Mouse (Mus musculus) hindbrain, embryonic 15.5 days (tissue): ENCODE results near the gene Acsl3. TPM values are rescaled to one million over a fixed set of nuclear protein-coding genes. Genes with fewer than 3 reads are reported as not detected.

Experiments used
- ATAC-seq: fragments of 200-750 bp; cut with Nextera tagmentation; 2 replicates; pipeline ENCODE4 v1.8.0; 2017; ENCODE audit warnings: low read depth, moderate number of reproducible peaks, moderate TSS enrichment; ENCODE audit not compliant: low FRiP score
- H3K27ac ChIP-seq: fragments of 300-500 bp; sonication (generic); replicated peaks from 2 replicates; pipeline ENCODE4 v1.5.1; 2015; ENCODE audit warnings: mild to moderate bottlenecking, inconsistent platforms
- H3K27me3 ChIP-seq: fragments of 300-500 bp; sonication (generic); 2 replicates; pipeline ENCODE4 v1.6.1; 2015; ENCODE audit warnings: control low read depth, inconsistent platforms
- H3K36me3 ChIP-seq: fragments of 300-500 bp; sonication (generic); 2 replicates; pipeline ENCODE4 v1.6.1; 2015; ENCODE audit warnings: control low read depth, inconsistent platforms
- H3K4me1 ChIP-seq: fragments of 300-500 bp; sonication (generic); replicated peaks from 2 replicates; pipeline ENCODE4 v1.6.1; 2015; ENCODE audit warnings: control low read depth, inconsistent platforms
- H3K4me2 ChIP-seq: fragments of 300-500 bp; sonication (generic); 2 replicates; pipeline ENCODE4 v1.6.1; 2015; ENCODE audit warnings: moderate library complexity, mild to moderate bottlenecking, inconsistent platforms
- H3K4me3 ChIP-seq: fragments of 300-500 bp; sonication (generic); 2 replicates; pipeline ENCODE4 v1.5.1; 2015; ENCODE audit warnings: mild to moderate bottlenecking, inconsistent platforms
- H3K9ac ChIP-seq: fragments of 300-500 bp; sonication (generic); 2 replicates; pipeline ENCODE4 v1.6.1; 2015; ENCODE audit warnings: inconsistent platforms
- H3K9me3 ChIP-seq: fragments of 300-500 bp; sonication (generic); 2 replicates; pipeline ENCODE4 v1.6.1; 2016; ENCODE audit warnings: control low read depth, inconsistent platforms
- WGBS: fragments of 180-500 bp; shearing (Covaris S2); methylation state at CpG from one replicate; pipeline ENCODE4 v1.1.7; 2015; 5-methylcytosine and 5-hydroxymethylcytosine counted together
- polyA plus RNA-seq: library from polyadenylated mRNA; unstranded; fragments of >200 nt; fragmentation: Nextera tagmentation; extraction: Ambion mirVana; gene quantifications from 2 replicates; pipeline ENCODE4 v1.2.1, GENCODE M21; 2015

Gene Acsl3
- polyA plus RNA-seq, 1 experiment from 2014 or later = 105 TPM

GRCm38 (mm10) chr1:78657021-78657629 is 500 bp upstream of the Acsl3 start:
- no peaks in the 10 kb centered on the region for H3K27me3 ChIP-seq

GRCm38 (mm10) chr1:78658441-78659269 is 1.0 kb downstream of the Acsl3 start:
- Histone ChIP-seq H3K4me2 (peak overlapping the region; percentile 73), H3K9me3 (no peaks in the 10 kb centered on the region), H3K4me1 (peaks cover 34% of the 10 kb centered on the region), H3K36me3 (no peaks in the 10 kb centered on the region), H3K9ac (peak overlapping the region; percentile 91), H3K27me3 (no peaks in the 10 kb centered on the region), H3K4me3 (peak overlapping the region; percentile 75), H3K27ac (peak overlapping the region; percentile 98)
- ATAC-seq = no peak
- WGBS = under 1% methylated on average over 20 of the region's 20 CpGs

More at GRCm38 (mm10) chr1:78657021-78657629, 500 bp upstream of the Acsl3 start:
- 30% methylated on average over 22 of the region's 22 CpGs for WGBS
- Histone ChIP-seq H3K9ac (peak overlapping the region; percentile 63), H3K36me3 (no peaks in the 10 kb centered on the region), H3K9me3 (no peaks in the 10 kb centered on the region), H3K27ac (peak overlapping the region; percentile 98), H3K4me1 (peaks cover 34% of the 10 kb centered on the region), H3K4me3 (peak overlapping the region; percentile 75), H3K4me2 (peak overlapping the region; percentile 73)
- no peak for ATAC-seq

GRCm38 (mm10) chr1:78659270-78659823 is 1.7 kb downstream of the Acsl3 start:
- H3K9ac ChIP-seq = peak overlapping the region; percentile 91
- peaks cover 34% of the 10 kb centered on the region for H3K4me1 ChIP-seq
- H3K9me3 ChIP-seq = no peaks in the 10 kb centered on the region
- H3K4me2 ChIP-seq = peak overlapping the region; percentile 73
- peak overlapping the region; percentile 75 for H3K4me3 ChIP-seq
- no peak for ATAC-seq
- no peaks in the 10 kb centered on the region for H3K27me3 ChIP-seq
- H3K36me3 ChIP-seq = peaks cover 4% of the 10 kb centered on the region; the same call in 1 of the 2 replicates
- WGBS = 22% methylated on average over 4 of the region's 4 CpGs
- H3K27ac ChIP-seq = no peak overlapping the region; the same call in 1 of the 2 replicates

GRCm38 (mm10) chr1:78664326-78664725 is 6.7 kb downstream of the Acsl3 start:
- no peak for ATAC-seq
- 87% methylated on average over 4 of the region's 4 CpGs for WGBS
- H3K9me3 ChIP-seq = no peaks in the 10 kb centered on the region
- no peak overlapping the region for H3K4me3 ChIP-seq
- H3K27me3 ChIP-seq = no peaks in the 10 kb centered on the region
- no peak overlapping the region for H3K9ac ChIP-seq
- no peak overlapping the region for H3K27ac ChIP-seq
- H3K36me3 ChIP-seq = peaks cover 34% of the 10 kb centered on the region
- no peak overlapping the region for H3K4me2 ChIP-seq
- peaks cover 23% of the 10 kb centered on the region for H3K4me1 ChIP-seq

- Histone ChIP-seq H3K27me3 (no peaks in the 10 kb centered on the region), H3K4me3 (no peak overlapping the region), H3K4me2 (no peak overlapping the region), H3K9ac (no peak overlapping the region), H3K9me3 (no peaks in the 10 kb centered on the region), H3K36me3 (peaks cover 34% of the 10 kb centered on the region), H3K4me1 (peaks cover 7% of the 10 kb centered on the region), H3K27ac (no peak overlapping the region)
- ATAC-seq = no peak
- 97% methylated on average over 9 of the region's 9 CpGs for WGBS
Measured at GRCm38 (mm10) chr1:78665954-78666499, 8.4 kb downstream of the Acsl3 start.

- Histone ChIP-seq H3K36me3 (peaks cover 34% of the 10 kb centered on the region), H3K27ac (no peak overlapping the region), H3K4me2 (no peak overlapping the region), H3K9ac (no peak overlapping the region), H3K4me3 (no peak overlapping the region), H3K4me1 (peaks cover 2% of the 10 kb centered on the region), H3K27me3 (no peaks in the 10 kb centered on the region), H3K9me3 (no peaks in the 10 kb centered on the region)
- WGBS = 94% methylated on average over 1 of the region's 1 CpGs
- ATAC-seq = no peak
Measured at GRCm38 (mm10) chr1:78666585-78666984, 9.0 kb downstream of the Acsl3 start.

GRCm38 (mm10) chr1:78682291-78682690 is 24.7 kb downstream of the Acsl3 start:
- Histone ChIP-seq H3K4me3 (no peak overlapping the region), H3K4me2 (no peak overlapping the region), H3K9me3 (no peaks in the 10 kb centered on the region), H3K36me3 (peaks cover 4% of the 10 kb centered on the region; the same call in 1 of the 2 replicates), H3K9ac (no peak overlapping the region), H3K4me1 (no peaks in the 10 kb centered on the region), H3K27ac (no peak overlapping the region), H3K27me3 (no peaks in the 10 kb centered on the region)
- WGBS = 95% methylated on average over 3 of the region's 3 CpGs
- no peak for ATAC-seq

GRCm38 (mm10) chr1:78684128-78684527 is 26.5 kb downstream of the Acsl3 start:
- H3K4me2 ChIP-seq = no peak overlapping the region
- H3K27ac ChIP-seq = no peak overlapping the region
- no peak overlapping the region for H3K9ac ChIP-seq
- WGBS = 86% methylated on average over 8 of the region's 8 CpGs
- no peaks in the 10 kb centered on the region for H3K4me1 ChIP-seq
- H3K4me3 ChIP-seq = no peak overlapping the region
- H3K36me3 ChIP-seq = peaks cover 4% of the 10 kb centered on the region; the same call in 1 of the 2 replicates
- H3K27me3 ChIP-seq = no peaks in the 10 kb centered on the region
- ATAC-seq = no peak
- H3K9me3 ChIP-seq = no peaks in the 10 kb centered on the region

- no peak for ATAC-seq
- H3K9me3 ChIP-seq = no peaks in the 10 kb centered on the region
- H3K27ac ChIP-seq = no peak overlapping the region
- H3K4me1 ChIP-seq = no peaks in the 10 kb centered on the region
- H3K4me2 ChIP-seq = no peak overlapping the region
- no peak overlapping the region for H3K9ac ChIP-seq
- no peaks in the 10 kb centered on the region for H3K27me3 ChIP-seq
- peaks cover 10% of the 10 kb centered on the region for H3K36me3 ChIP-seq
- no peak overlapping the region for H3K4me3 ChIP-seq
Measured at GRCm38 (mm10) chr1:78686872-78687271, 29.2 kb downstream of the Acsl3 start.

- Histone ChIP-seq H3K27ac (no peak overlapping the region), H3K36me3 (peaks cover 15% of the 10 kb centered on the region), H3K27me3 (no peaks in the 10 kb centered on the region), H3K9me3 (no peaks in the 10 kb centered on the region), H3K4me2 (no peak overlapping the region), H3K4me3 (no peak overlapping the region), H3K9ac (no peak overlapping the region), H3K4me1 (no peaks in the 10 kb centered on the region)
- 89% methylated on average over 7 of the region's 7 CpGs for WGBS
- no peak for ATAC-seq
Measured at GRCm38 (mm10) chr1:78688149-78688548, 30.5 kb downstream of the Acsl3 start.

GRCm38 (mm10) chr1:78694503-78695258 is 37.1 kb downstream of the Acsl3 start:
- H3K9me3 ChIP-seq = no peaks in the 10 kb centered on the region
- 94% methylated on average over 9 of the region's 9 CpGs for WGBS
- ATAC-seq = no peak
- H3K36me3 ChIP-seq = peaks cover 55% of the 10 kb centered on the region
- H3K9ac ChIP-seq = no peak overlapping the region
- no peak overlapping the region for H3K27ac ChIP-seq
- no peaks in the 10 kb centered on the region for H3K4me1 ChIP-seq
- no peak overlapping the region for H3K4me3 ChIP-seq
- H3K4me2 ChIP-seq = no peak overlapping the region
- no peaks in the 10 kb centered on the region for H3K27me3 ChIP-seq
